Mouse (Mus musculus): Measurements from ENCODE around the gene Hoxa4. TPM values are rescaled to one million over a fixed set of nuclear protein-coding genes. Genes with fewer than 3 reads are reported as not detected.

The Hoxa4 gene
- polyA plus RNA-seq, 1 experiment from 2014 or later = 3.6 TPM

DNA sequence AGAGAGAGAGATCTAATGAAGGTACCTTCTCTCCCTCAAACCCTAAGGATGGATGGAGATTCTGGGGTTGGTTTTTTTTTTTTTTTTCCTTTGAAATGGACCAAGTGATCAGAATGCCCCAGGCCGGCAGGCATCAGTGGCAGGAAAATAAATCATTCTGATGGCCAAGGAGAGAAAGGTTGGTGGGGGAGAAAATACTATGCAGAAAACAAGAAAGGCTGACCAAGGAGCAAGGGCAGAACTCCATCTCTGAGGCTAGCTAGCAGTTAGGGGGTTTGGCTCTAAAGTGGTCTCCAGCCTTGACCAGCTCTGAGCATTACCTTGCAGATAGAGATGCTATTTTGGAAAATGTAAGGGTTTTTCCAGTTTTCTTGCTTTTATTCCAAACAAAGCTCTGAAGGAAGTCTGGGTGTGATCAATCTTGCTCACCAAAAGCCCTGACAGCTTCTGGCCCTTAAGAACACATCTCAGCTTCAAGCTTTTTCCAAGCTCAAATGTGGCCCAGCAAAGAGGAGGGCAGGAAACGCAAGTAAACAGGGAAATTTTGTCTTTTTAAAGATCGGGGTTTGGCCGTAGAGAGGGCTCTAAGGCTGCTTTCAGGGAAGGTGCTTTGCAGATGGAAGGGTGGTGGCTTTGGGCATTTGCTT is 25.0 kb downstream of the Hoxa4 start:
- peak overlapping the region; percentile 17; the same call in 1 of the 2 replicates for H3K27ac ChIP-seq (ENCODE audit: low read depth, low read length)
- WGBS = 62% methylated on average over 4 of the region's 4 CpGs
- no peaks in the 10 kb centered on the region for H3K9me3 ChIP-seq (ENCODE audit: control insufficient read depth)
- 0 out of 2 replicates have a peak overlapping the region, but pooled peaks have one; percentile 0 for H3K9ac ChIP-seq (ENCODE audit: low read depth, low read length)
- peak overlapping the region; percentile 47 for H3K4me3 ChIP-seq (ENCODE audit: low read depth, low read length)
- no peaks in the 10 kb centered on the region; the same call in 1 of the 2 replicates for H3K36me3 ChIP-seq (ENCODE audit: control insufficient read depth, insufficient read depth)
- H3K4me2 ChIP-seq (replicated peaks; ENCODE audit: low read depth) = peak overlapping the region; percentile 63
- peaks cover 24% of the 10 kb centered on the region for H3K27me3 ChIP-seq (replicated peaks; ENCODE audit: control insufficient read depth, insufficient read depth, low read length)
- H3K4me1 ChIP-seq (replicated peaks; ENCODE audit: control insufficient read depth, insufficient read depth, low read length) = no peaks in the 10 kb centered on the region
- TF ChIP-seq CTCF (IDR thresholded peaks at IDR 0.05; ENCODE audit: low read depth) = no peak
- no peak for ATAC-seq

DNA sequence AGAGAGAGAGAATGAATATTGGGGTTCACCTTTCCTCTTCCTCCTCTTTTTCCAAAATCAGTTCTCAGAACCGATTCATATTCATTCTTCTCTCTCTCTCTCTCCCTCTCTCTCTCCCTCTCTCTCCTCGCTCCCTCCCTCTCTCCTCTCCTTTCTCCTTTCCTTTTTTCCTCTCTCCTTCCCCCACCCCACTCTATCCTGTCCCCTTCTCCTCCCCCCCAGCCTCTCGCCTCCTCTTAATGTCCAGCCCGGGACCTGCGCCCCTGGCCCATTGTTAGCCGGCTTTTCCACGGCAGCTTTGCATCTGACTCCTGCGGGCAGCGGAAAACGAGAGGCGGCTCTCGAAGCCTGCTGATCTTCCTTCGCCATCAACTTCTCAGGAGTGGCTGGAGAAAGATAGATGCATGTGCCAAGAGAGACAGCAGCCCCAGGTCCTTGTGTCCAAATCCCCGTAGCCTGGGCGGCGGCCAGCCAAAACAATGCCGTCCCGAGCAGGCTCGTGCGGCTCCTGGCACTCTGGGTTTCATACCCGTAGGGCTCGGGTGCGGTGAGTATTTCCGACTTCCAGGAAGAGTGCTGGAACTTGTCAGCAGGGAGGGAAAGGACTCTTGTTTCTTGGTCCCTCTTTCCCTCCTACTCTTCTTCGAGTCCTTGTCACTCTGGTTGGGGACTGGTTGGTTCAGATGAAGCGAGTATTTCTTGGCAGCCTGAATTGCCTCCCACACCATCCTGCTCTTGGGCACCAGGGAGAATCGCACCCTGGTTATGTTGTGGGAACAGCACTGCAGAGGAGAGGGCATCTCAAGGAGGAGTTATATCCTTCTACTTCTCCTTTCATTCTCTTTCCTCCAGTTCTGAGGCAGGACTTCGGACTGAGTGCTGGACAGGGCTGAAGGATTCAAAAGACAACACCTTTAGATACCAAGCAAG is 25.8 kb downstream of the Hoxa4 start:
- peak overlapping the region; percentile 47 for H3K4me3 ChIP-seq (ENCODE audit: low read depth, low read length)
- H3K4me2 ChIP-seq (replicated peaks; ENCODE audit: low read depth) = peak overlapping the region; percentile 63
- no peak for ATAC-seq
- peak overlapping the region; percentile 71 for H3K9ac ChIP-seq (ENCODE audit: low read depth, low read length)
- no peak for TF ChIP-seq CTCF (IDR thresholded peaks at IDR 0.05; ENCODE audit: low read depth)
- WGBS = 44% methylated on average over 28 of the region's 28 CpGs
- H3K36me3 ChIP-seq (ENCODE audit: control insufficient read depth, insufficient read depth) = no peaks in the 10 kb centered on the region; the same call in 1 of the 2 replicates
- peaks cover 24% of the 10 kb centered on the region for H3K27me3 ChIP-seq (replicated peaks; ENCODE audit: control insufficient read depth, insufficient read depth, low read length)
- no peaks in the 10 kb centered on the region for H3K4me1 ChIP-seq (replicated peaks; ENCODE audit: control insufficient read depth, insufficient read depth, low read length)
- peak overlapping the region; percentile 73 for H3K27ac ChIP-seq (ENCODE audit: low read depth, low read length)
- H3K9me3 ChIP-seq (ENCODE audit: control insufficient read depth) = no peaks in the 10 kb centered on the region

DNA sequence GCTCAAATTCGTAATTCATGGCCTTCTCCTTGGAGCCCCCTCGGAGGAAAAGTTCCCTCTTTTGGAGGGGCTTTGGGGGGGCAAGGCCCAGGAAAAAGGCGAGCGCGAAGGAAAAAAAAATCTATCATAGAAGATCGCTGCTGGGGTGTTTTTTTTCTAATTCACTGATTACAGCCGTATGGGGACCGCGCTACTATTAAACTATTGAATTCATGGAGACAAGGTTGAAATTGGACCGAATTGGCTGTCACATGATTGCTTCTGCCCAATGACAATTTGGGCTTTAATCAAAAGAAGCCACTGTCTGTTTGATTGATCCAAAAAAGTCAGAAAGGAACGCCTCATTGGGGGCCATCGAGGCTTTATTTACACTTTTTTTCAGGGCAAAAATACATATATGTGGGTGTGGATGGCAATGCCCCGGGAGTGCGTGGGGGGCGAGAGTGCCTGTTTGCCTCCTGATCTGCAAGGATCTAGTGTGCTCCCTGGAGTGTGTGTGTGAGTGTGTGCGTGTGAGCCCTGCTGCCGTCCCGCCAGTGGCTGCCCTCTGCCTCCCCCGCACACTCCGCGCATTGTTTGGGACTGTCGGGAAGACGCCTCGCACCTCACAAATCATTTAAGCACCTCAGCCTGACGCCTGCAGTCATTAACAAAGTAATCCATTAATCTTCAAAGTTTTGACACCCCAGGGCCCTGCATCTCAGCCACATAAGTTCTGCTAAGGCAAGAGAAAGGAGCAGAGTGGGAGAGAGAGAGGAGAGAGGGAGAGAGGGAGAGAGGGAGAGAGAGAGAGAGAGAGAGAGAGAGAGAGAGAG is 26.7 kb downstream of the Hoxa4 start, which contains the start of gene Hoxa2:
Gene Hoxa2, minus strand, starts transcription at position 206 of the 815 bp plus-strand sequence.
- Histone ChIP-seq H3K9ac (ENCODE audit: low read depth, low read length) (peak within 1 kb of the TSS; percentile 71), H3K4me2 (replicated peaks; ENCODE audit: low read depth) (peak within 1 kb of the TSS; percentile 63), H3K4me1 (replicated peaks; ENCODE audit: control insufficient read depth, insufficient read depth, low read length) (no peaks in the 10 kb centered on the region), H3K36me3 (ENCODE audit: control insufficient read depth, insufficient read depth) (no peaks in the 10 kb centered on the region), H3K4me3 (ENCODE audit: low read depth, low read length) (peak within 1 kb of the TSS; percentile 47), H3K9me3 (ENCODE audit: control insufficient read depth) (no peaks in the 10 kb centered on the region), H3K27ac (ENCODE audit: low read depth, low read length) (peak within 1 kb of the TSS; percentile 73), H3K27me3 (replicated peaks; ENCODE audit: control insufficient read depth, insufficient read depth, low read length) (peaks cover 24% of the 10 kb centered on the region)
- 25% methylated on average over 25 of the region's 25 CpGs for WGBS
- no peak for TF ChIP-seq CTCF (IDR thresholded peaks at IDR 0.05; ENCODE audit: low read depth)
- no peak for ATAC-seq

DNA sequence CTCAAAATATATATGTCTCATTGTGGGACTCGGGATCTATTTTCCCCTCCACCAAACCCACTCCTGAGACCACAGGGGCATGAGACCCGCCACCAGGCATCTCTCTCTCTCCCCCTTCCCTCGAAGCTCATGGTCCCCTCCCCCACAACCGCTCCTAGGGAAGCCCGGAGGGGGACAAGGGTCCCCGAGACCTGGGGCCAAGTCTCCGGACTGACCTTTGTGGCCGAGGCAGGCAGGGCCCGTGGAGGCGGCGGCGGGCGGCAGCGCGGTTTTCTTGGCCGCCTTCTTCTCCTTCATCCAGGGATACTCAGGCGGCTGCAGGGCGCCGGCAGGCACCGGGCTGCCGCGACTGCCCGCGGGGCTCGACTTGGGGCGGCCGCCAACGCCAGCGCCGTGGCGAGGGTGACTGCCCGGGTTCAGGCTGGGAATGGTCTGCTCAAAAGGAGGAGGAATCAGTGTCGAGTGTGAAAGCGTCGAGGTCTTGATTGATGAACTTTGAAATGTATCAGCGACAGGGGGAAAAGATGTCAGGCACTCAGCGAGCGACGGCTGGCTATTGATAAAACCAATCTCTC is 27.4 kb downstream of the Hoxa4 start:
- H3K9ac ChIP-seq (ENCODE audit: low read depth, low read length) = peak overlapping the region; percentile 71
- ATAC-seq = no peak
- no peaks in the 10 kb centered on the region for H3K36me3 ChIP-seq (ENCODE audit: control insufficient read depth, insufficient read depth)
- peak overlapping the region; percentile 63 for H3K4me2 ChIP-seq (replicated peaks; ENCODE audit: low read depth)
- H3K27me3 ChIP-seq (replicated peaks; ENCODE audit: control insufficient read depth, insufficient read depth, low read length) = peaks cover 24% of the 10 kb centered on the region
- 8% methylated on average over 39 of the region's 39 CpGs for WGBS
- peak overlapping the region; percentile 73 for H3K27ac ChIP-seq (ENCODE audit: low read depth, low read length)
- H3K4me1 ChIP-seq (replicated peaks; ENCODE audit: control insufficient read depth, insufficient read depth, low read length) = no peaks in the 10 kb centered on the region
- peak overlapping the region; percentile 47 for H3K4me3 ChIP-seq (ENCODE audit: low read depth, low read length)
- no peak for TF ChIP-seq CTCF (IDR thresholded peaks at IDR 0.05; ENCODE audit: low read depth)
- no peaks in the 10 kb centered on the region for H3K9me3 ChIP-seq (ENCODE audit: control insufficient read depth)

DNA sequence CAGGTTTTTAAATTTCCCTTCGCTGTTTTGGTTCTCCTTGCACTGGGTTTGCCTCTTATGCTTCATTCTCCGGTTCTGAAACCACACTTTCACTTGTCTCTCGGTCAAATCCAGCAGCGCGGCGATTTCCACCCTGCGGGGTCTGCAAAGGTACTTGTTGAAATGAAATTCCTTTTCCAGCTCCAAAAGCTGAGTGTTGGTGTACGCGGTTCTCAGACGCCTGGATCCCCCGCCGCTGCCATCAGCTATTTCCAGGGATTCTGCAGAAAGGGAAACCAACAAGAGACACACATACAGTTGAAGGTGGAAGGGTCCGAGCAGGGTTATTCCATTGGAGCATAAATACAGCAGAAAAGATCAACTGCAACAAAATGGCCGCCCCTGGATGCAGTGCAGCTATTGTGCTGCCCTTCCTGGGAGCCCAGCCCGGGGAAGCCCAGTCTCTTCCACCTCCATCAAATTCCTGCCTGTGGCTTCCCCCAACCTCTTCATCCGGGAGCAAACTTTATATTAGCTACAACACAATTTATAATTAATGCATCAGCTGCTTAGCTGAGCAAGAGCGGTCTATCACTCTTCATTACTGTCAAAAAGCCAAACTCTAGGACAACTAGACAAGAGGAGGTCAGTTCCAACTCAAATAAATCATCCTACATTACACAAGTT is 28.1 kb downstream of the Hoxa4 start:
- Histone ChIP-seq H3K9me3 (ENCODE audit: control insufficient read depth) (no peaks in the 10 kb centered on the region), H3K4me2 (replicated peaks; ENCODE audit: low read depth) (peak overlapping the region; percentile 63), H3K27me3 (replicated peaks; ENCODE audit: control insufficient read depth, insufficient read depth, low read length) (peaks cover 28% of the 10 kb centered on the region), H3K27ac (ENCODE audit: low read depth, low read length) (peak overlapping the region; percentile 73), H3K4me1 (replicated peaks; ENCODE audit: control insufficient read depth, insufficient read depth, low read length) (no peaks in the 10 kb centered on the region), H3K9ac (ENCODE audit: low read depth, low read length) (peak overlapping the region; percentile 71), H3K36me3 (ENCODE audit: control insufficient read depth, insufficient read depth) (no peaks in the 10 kb centered on the region), H3K4me3 (ENCODE audit: low read depth, low read length) (peak overlapping the region; percentile 47)
- no peak for ATAC-seq
- no peak for TF ChIP-seq CTCF (IDR thresholded peaks at IDR 0.05; ENCODE audit: low read depth)
- WGBS = 52% methylated on average over 17 of the region's 17 CpGs

Data from intestine, postnatal 0 days (tissue).